Mouse (Mus musculus): ENCODE measurements around the gene Abat.

DNA sequence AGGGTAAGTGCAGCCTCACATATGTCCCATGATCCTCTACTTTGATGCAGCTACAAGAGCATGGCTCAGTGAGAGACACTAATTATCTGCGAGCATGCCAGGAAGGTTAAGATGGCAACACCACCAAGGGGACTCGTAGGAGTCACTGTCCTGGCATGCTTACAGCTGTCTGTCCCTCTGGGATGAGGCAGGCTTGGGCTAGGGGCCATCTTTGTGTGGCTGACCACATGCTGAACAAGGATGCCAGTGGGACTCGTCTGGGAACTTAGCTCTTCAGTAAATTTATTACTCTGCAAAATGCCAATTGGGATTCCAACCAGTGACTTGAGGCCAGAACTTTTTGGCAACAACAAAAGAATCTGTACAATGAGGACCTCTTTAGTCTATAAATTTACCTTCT is 62.9 kb downstream of the Abat start:
- TF ChIP-seq MAFK (IDR thresholded peaks at IDR 0.05; ENCODE audit: insufficient read depth, low read depth, low read length) (no peak), ZNF384 (IDR thresholded peaks at IDR 0.05; ENCODE audit: low read depth, low read length) (no peak), CHD2 (IDR thresholded peaks at IDR 0.05; ENCODE audit: low read depth, low read length) (no peak), ZC3H11A (IDR thresholded peaks at IDR 0.05; ENCODE audit: borderline replicate concordance, low read depth, low read length) (no peak), HCFC1 (IDR thresholded peaks at IDR 0.05; ENCODE audit: borderline replicate concordance, insufficient read depth, low read length) (no peak)
